Mouse (Mus musculus) heart, postnatal 0 days (tissue): ENCODE results near the gene Ppp1r12b. TPM values are rescaled to one million over a fixed set of nuclear protein-coding genes. Genes with fewer than 3 reads are reported as not detected.

Source experiments
- ATAC-seq: fragments of 200-750 bp; cut with Nextera tagmentation; 2 replicates; pipeline ENCODE4 v1.8.0; 2017; ENCODE audit warnings: low read depth, moderate number of reproducible peaks, moderate library complexity; ENCODE audit not compliant: insufficient read depth
- DNase-seq: peaks from one replicate; pipeline ENCODE4 v3.0.0-alpha.2; 2016; ENCODE audit warnings: low spot score
- H3K27ac ChIP-seq: fragments of 300-500 bp; sonication (generic); 2 replicates; pipeline ENCODE4 v1.5.1; 2014; ENCODE audit warnings: low read depth, mild to moderate bottlenecking
- H3K27me3 ChIP-seq: fragments of 300-500 bp; sonication (generic); 2 replicates; pipeline ENCODE4 v1.6.1; 2014; ENCODE audit warnings: low read length, mixed read lengths; ENCODE audit not compliant: control insufficient read depth, insufficient read depth
- H3K36me3 ChIP-seq: fragments of 300-500 bp; sonication (generic); replicated peaks from 2 replicates; pipeline ENCODE4 v1.6.1; 2014; ENCODE audit warnings: low read length, mixed read lengths; ENCODE audit not compliant: control insufficient read depth, insufficient read depth
- H3K4me1 ChIP-seq: fragments of 300-500 bp; sonication (generic); 2 replicates; pipeline ENCODE4 v1.6.1; 2014; ENCODE audit warnings: antibody characterized with exemption; ENCODE audit not compliant: control insufficient read depth, insufficient read depth
- H3K4me2 ChIP-seq: fragments of 300-500 bp; sonication (generic); 2 replicates; pipeline ENCODE4 v1.6.1; 2014; ENCODE audit warnings: low read depth, mild to moderate bottlenecking, low read length, moderate library complexity
- H3K4me3 ChIP-seq: fragments of 300-500 bp; sonication (generic); 2 replicates; pipeline ENCODE4 v1.5.1; 2014; ENCODE audit warnings: low read depth, low read length
- H3K9ac ChIP-seq: fragments of 300-500 bp; sonication (generic); replicated peaks from 2 replicates; pipeline ENCODE4 v1.6.1; 2014; ENCODE audit warnings: low read depth, low read length, mixed read lengths
- H3K9me3 ChIP-seq: fragments of 300-500 bp; sonication (generic); replicated peaks from 2 replicates; pipeline ENCODE4 v1.6.1; 2016; ENCODE audit warnings: low read length; ENCODE audit not compliant: control insufficient read depth
- CTCF ChIP-seq: IDR thresholded peaks from 2 replicates; pipeline ENCODE4 v1.5.1; 2016; ENCODE audit warnings: antibody characterized with exemption, control low read depth, low read depth
- EP300 ChIP-seq: IDR thresholded peaks from 2 replicates; pipeline ENCODE4 v1.6.1; 2016; ENCODE audit warnings: antibody characterized with exemption, low read depth
- WGBS: fragments of 180-500 bp; shearing (Covaris S2); extraction: QIAGEN DNeasy Blood & Tissue Kit; methylation state at CpG from one replicate; pipeline ENCODE4 v1.1.7; 2014; 5-methylcytosine and 5-hydroxymethylcytosine counted together
- polyA plus RNA-seq: library from polyadenylated mRNA; unstranded; fragments of >200 nt; fragmentation: Nextera tagmentation; extraction: Ambion mirVana; gene quantifications from 2 replicates; pipeline ENCODE4 v1.2.1, GENCODE M21; 2015
- total RNA-seq: library from RNA; depleted of rRNA; stranded (reverse); fragments of >200 nt; gene quantifications from 2 replicates; pipeline ENCODE4 v1.2.3, GENCODE M21; 2014; ENCODE audit warnings: low replicate concordance

Gene Ppp1r12b
- total and polyA plus RNA-seq, 2 experiments from 2014 or later: 23.0 to 69.9 TPM

GRCm38 (mm10) chr1:134911892-134912291 lies 43.9 kb downstream of the Ppp1r12b start:
- H3K36me3 ChIP-seq: no peaks in the 10 kb centered on the region
- no peak overlapping the region for H3K4me2 ChIP-seq
- peak overlapping the region; percentile 94 for H3K27ac ChIP-seq
- H3K9ac ChIP-seq: no peak overlapping the region
- no peaks in the 10 kb centered on the region for H3K9me3 ChIP-seq
- no peak for DNase-seq
- WGBS: 43% methylated on average over 4 of the region's 4 CpGs
- peaks cover 51% of the 10 kb centered on the region for H3K4me1 ChIP-seq
- ATAC-seq: no peak
- H3K27me3 ChIP-seq: no peaks in the 10 kb centered on the region
- no peak for TF ChIP-seq CTCF
- TF ChIP-seq EP300: no peak
- H3K4me3 ChIP-seq: no peak overlapping the region

GRCm38 (mm10) chr1:134910037-134910436 lies 45.7 kb downstream of the Ppp1r12b start:
- peak overlapping the region; percentile 94 for H3K27ac ChIP-seq
- no peaks in the 10 kb centered on the region for H3K36me3 ChIP-seq
- no peaks in the 10 kb centered on the region for H3K27me3 ChIP-seq
- DNase-seq (peak; percentile 91), ATAC-seq (peak; percentile 93)
- no peak overlapping the region for H3K4me3 ChIP-seq
- peak; percentile 91 for TF ChIP-seq EP300
- TF ChIP-seq CTCF: no peak
- H3K4me2 ChIP-seq: peak overlapping the region; percentile 51; the same call in 1 of the 2 replicates
- WGBS: 15% methylated on average over 3 of the region's 3 CpGs
- H3K9ac ChIP-seq: no peak overlapping the region
- no peaks in the 10 kb centered on the region for H3K9me3 ChIP-seq
- H3K4me1 ChIP-seq: peaks cover 46% of the 10 kb centered on the region

- TF ChIP-seq EP300 (no peak), CTCF (no peak)
- Histone ChIP-seq H3K9me3 (no peaks in the 10 kb centered on the region), H3K4me1 (peaks cover 40% of the 10 kb centered on the region), H3K36me3 (no peaks in the 10 kb centered on the region), H3K9ac (peak overlapping the region; percentile 15; the same call in 1 of the 2 replicates), H3K4me3 (peak overlapping the region; percentile 3), H3K27me3 (no peaks in the 10 kb centered on the region), H3K27ac (peak overlapping the region; percentile 94), H3K4me2 (peak overlapping the region; percentile 51)
- 20% methylated on average over 9 of the region's 9 CpGs for WGBS
- DNase-seq (peak; percentile 78), ATAC-seq (peak; percentile 81)
Measured at GRCm38 (mm10) chr1:134909442-134909841, 46.3 kb downstream of the Ppp1r12b start.

GRCm38 (mm10) chr1:134902051-134902619 lies 53.6 kb downstream of the Ppp1r12b start:
- no peak for TF ChIP-seq CTCF
- no peak for TF ChIP-seq EP300
- no peak overlapping the region for H3K4me3 ChIP-seq
- peak overlapping the region; percentile 46 for H3K27ac ChIP-seq
- 8% methylated on average over 3 of the region's 3 CpGs for WGBS
- H3K27me3 ChIP-seq: no peaks in the 10 kb centered on the region
- no peak for DNase-seq
- no peak for ATAC-seq
- H3K36me3 ChIP-seq: no peaks in the 10 kb centered on the region; the same call in 1 of the 2 replicates
- no peak overlapping the region for H3K9ac ChIP-seq
- H3K4me1 ChIP-seq: peaks cover 14% of the 10 kb centered on the region
- no peaks in the 10 kb centered on the region for H3K9me3 ChIP-seq
- no peak overlapping the region for H3K4me2 ChIP-seq

DNA sequence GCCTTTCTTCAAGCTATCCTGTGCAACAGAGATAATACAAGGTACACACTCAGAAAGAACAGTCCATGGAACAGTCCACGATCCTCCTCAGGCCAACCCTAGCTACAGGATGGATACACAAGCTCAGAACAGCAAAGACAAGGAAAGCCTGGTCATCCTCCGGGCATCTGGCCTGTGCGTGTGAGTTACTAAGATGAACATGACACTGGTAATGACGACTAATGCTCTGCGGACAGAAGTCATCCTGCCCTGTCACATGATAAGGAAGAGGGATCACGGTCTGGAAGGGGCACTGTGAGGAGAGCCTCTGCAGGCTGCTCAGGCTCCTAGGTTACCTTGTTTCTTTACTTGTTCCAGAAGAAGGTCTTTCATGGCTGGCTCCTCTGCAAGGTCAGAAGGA lies 59.7 kb downstream of the Ppp1r12b start:
- no peaks in the 10 kb centered on the region for H3K4me1 ChIP-seq
- H3K4me3 ChIP-seq: no peak overlapping the region
- DNase-seq (no peak), ATAC-seq (no peak)
- H3K27me3 ChIP-seq: no peaks in the 10 kb centered on the region
- no peak overlapping the region for H3K9ac ChIP-seq
- H3K36me3 ChIP-seq: peaks cover 46% of the 10 kb centered on the region
- no peak overlapping the region for H3K27ac ChIP-seq
- no peaks in the 10 kb centered on the region for H3K9me3 ChIP-seq
- no peak overlapping the region for H3K4me2 ChIP-seq
- 87% methylated on average over 6 of the region's 6 CpGs for WGBS
- TF ChIP-seq EP300 (no peak), CTCF (no peak)

GRCm38 (mm10) chr1:134894803-134895202 lies 60.9 kb downstream of the Ppp1r12b start:
- no peak for DNase-seq
- Histone ChIP-seq H3K4me2 (no peak overlapping the region), H3K4me1 (no peaks in the 10 kb centered on the region), H3K36me3 (peaks cover 55% of the 10 kb centered on the region), H3K9me3 (no peaks in the 10 kb centered on the region), H3K9ac (no peak overlapping the region), H3K4me3 (no peak overlapping the region), H3K27ac (no peak overlapping the region), H3K27me3 (no peaks in the 10 kb centered on the region)
- no peak for TF ChIP-seq CTCF
- no peak for TF ChIP-seq EP300
- 76% methylated on average over 3 of the region's 3 CpGs for WGBS
- no peak for ATAC-seq
